Mouse (Mus musculus) midbrain, postnatal 0 days (tissue): ENCODE results near the gene Smg6. TPM values are rescaled to one million over a fixed set of nuclear protein-coding genes. Genes with fewer than 3 reads are reported as not detected.

Source experiments
- ATAC-seq: fragments of 200-750 bp; cut with Nextera tagmentation; 2 replicates; pipeline ENCODE4 v1.8.0; 2017; ENCODE audit warnings: moderate number of reproducible peaks, mild to moderate bottlenecking, moderate TSS enrichment, moderate library complexity; ENCODE audit not compliant: low FRiP score
- DNase-seq: peaks from one replicate; pipeline ENCODE4 v3.0.0-alpha.2; 2015; ENCODE audit warnings: low spot score
- H3K27ac ChIP-seq: fragments of 300-500 bp; sonication (generic); 2 replicates; pipeline ENCODE4 v1.5.1; 2014; ENCODE audit warnings: low read depth, mild to moderate bottlenecking, low read length, mixed read lengths
- H3K27me3 ChIP-seq: fragments of 300-500 bp; sonication (generic); 2 replicates; pipeline ENCODE4 v1.6.1; 2014; ENCODE audit warnings: low read length, control low read depth, mixed read lengths; ENCODE audit not compliant: insufficient read depth
- H3K36me3 ChIP-seq: fragments of 300-500 bp; sonication (generic); 2 replicates; pipeline ENCODE4 v1.6.1; 2014; ENCODE audit warnings: low read length, control low read depth, mixed read lengths; ENCODE audit not compliant: insufficient read depth
- H3K4me1 ChIP-seq: fragments of 300-500 bp; sonication (generic); 2 replicates; pipeline ENCODE4 v1.6.1; 2014; ENCODE audit warnings: mild to moderate bottlenecking, control low read depth, antibody characterized with exemption, low read length, mixed read lengths; ENCODE audit not compliant: insufficient read depth
- H3K4me2 ChIP-seq: fragments of 300-500 bp; sonication (generic); 2 replicates; pipeline ENCODE4 v1.6.1; 2014; ENCODE audit warnings: low read depth, mild to moderate bottlenecking, low read length, mixed read lengths; ENCODE audit not compliant: poor library complexity, severe bottlenecking
- H3K4me3 ChIP-seq: fragments of 300-500 bp; sonication (generic); 2 replicates; pipeline ENCODE4 v1.5.1; 2014; ENCODE audit warnings: low read depth, mild to moderate bottlenecking, low read length, moderate library complexity
- H3K9ac ChIP-seq: fragments of 300-500 bp; sonication (generic); replicated peaks from 2 replicates; pipeline ENCODE4 v1.6.1; 2014; ENCODE audit warnings: mild to moderate bottlenecking, low read length, moderate library complexity, mixed read lengths; ENCODE audit not compliant: poor library complexity, severe bottlenecking
- H3K9me3 ChIP-seq: fragments of 300-500 bp; sonication (generic); 2 replicates; pipeline ENCODE4 v1.6.1; 2016; ENCODE audit warnings: low read length, control low read depth
- CTCF ChIP-seq: IDR thresholded peaks from 2 replicates; pipeline ENCODE4 v1.5.1; 2016; ENCODE audit warnings: antibody characterized with exemption, mild to moderate bottlenecking
- WGBS: fragments of 180-500 bp; shearing (Covaris S2); extraction: QIAGEN DNeasy Blood & Tissue Kit; methylation state at CpG from one replicate; pipeline ENCODE4 v1.1.7; 2014; 5-methylcytosine and 5-hydroxymethylcytosine counted together
- polyA plus RNA-seq: library from polyadenylated mRNA; unstranded; fragments of >200 nt; fragmentation: Nextera tagmentation; extraction: Ambion mirVana; gene quantifications from 2 replicates; pipeline ENCODE4 v1.2.1, GENCODE M21; 2015
- total RNA-seq: library from RNA; depleted of rRNA; stranded (reverse); fragments of >200 nt; gene quantifications from 2 replicates; pipeline ENCODE4 v1.2.3, GENCODE M21; 2014

Gene Smg6
- total and polyA plus RNA-seq, 2 experiments from 2014 or later = 11.9 to 27.7 TPM

- 79% methylated on average over 5 of the region's 5 CpGs for WGBS
- ATAC-seq (no peak), DNase-seq (no peak)
- TF ChIP-seq CTCF = no peak
- Histone ChIP-seq H3K9me3 (no peaks in the 10 kb centered on the region), H3K36me3 (no peaks in the 10 kb centered on the region; the same call in 1 of the 2 replicates), H3K27ac (no peak overlapping the region), H3K9ac (no peak overlapping the region), H3K4me3 (no peak overlapping the region), H3K4me2 (no peak overlapping the region), H3K4me1 (no peaks in the 10 kb centered on the region), H3K27me3 (no peaks in the 10 kb centered on the region)
These were observed 128.7 kb downstream of the Smg6 start for GRCm38 (mm10) chr11:75054184-75054877.

DNA sequence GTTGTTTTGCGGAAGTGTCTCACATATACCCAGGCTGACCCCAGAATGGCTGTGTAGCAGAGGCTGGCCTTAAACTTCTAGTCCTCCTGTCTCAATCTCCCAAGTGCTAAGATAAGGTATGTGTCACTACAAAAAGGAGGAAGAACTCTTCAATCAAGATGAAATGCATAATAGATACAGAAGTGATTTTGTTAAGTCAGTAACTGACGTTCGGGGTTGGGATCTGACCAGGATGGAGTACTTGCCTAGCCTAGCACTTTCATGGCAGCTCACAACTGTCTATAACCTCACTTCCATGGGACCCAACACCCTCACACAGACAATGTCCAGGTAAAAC lies 129.2 kb downstream of the Smg6 start:
- ATAC-seq = no peak
- no peaks in the 10 kb centered on the region; the same call in 1 of the 2 replicates for H3K36me3 ChIP-seq
- no peak for DNase-seq
- H3K4me3 ChIP-seq = no peak overlapping the region
- no peak overlapping the region for H3K9ac ChIP-seq
- WGBS = 94% methylated on average over 3 of the region's 3 CpGs
- H3K4me1 ChIP-seq = no peaks in the 10 kb centered on the region
- H3K27me3 ChIP-seq = no peaks in the 10 kb centered on the region
- no peaks in the 10 kb centered on the region for H3K9me3 ChIP-seq
- H3K27ac ChIP-seq = no peak overlapping the region
- H3K4me2 ChIP-seq = no peak overlapping the region
- no peak for TF ChIP-seq CTCF

GRCm38 (mm10) chr11:75062650-75063049 lies 137.0 kb downstream of the Smg6 start:
- no peak for TF ChIP-seq CTCF
- Histone ChIP-seq H3K36me3 (no peaks in the 10 kb centered on the region; the same call in 1 of the 2 replicates), H3K4me2 (no peak overlapping the region), H3K4me1 (no peaks in the 10 kb centered on the region), H3K9ac (no peak overlapping the region), H3K9me3 (no peaks in the 10 kb centered on the region), H3K27me3 (no peaks in the 10 kb centered on the region), H3K4me3 (no peak overlapping the region), H3K27ac (no peak overlapping the region)
- ATAC-seq = no peak
- no peak for DNase-seq
- WGBS = 99% methylated on average over 6 of the region's 6 CpGs

DNA sequence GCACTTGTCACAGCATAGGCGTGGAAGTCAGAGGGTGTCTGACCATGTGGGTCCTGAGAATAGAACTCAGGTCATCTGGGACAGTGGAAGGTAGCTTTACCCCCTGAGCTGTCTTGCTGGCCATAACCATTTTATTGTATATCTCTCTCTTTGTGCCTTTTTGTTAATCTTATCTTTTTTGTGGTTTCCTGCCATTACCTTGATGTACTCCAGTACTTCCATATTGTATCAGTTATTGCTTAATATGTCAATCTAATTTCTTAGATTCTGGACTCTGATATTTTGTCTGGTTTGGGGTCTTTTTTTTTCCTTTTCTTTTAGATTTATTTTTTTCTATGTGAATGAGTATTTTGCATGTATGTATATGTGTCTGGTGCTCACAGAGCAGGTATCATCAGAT lies 138.6 kb downstream of the Smg6 start:
- WGBS = 85% methylated on average over 1 of the region's 1 CpGs
- TF ChIP-seq CTCF = no peak
- no peaks in the 10 kb centered on the region for H3K4me1 ChIP-seq
- H3K9ac ChIP-seq = no peak overlapping the region
- ATAC-seq (no peak), DNase-seq (no peak)
- no peak overlapping the region for H3K4me2 ChIP-seq
- H3K9me3 ChIP-seq = no peaks in the 10 kb centered on the region
- H3K4me3 ChIP-seq = no peak overlapping the region
- H3K36me3 ChIP-seq = no peaks in the 10 kb centered on the region
- H3K27me3 ChIP-seq = no peaks in the 10 kb centered on the region
- no peak overlapping the region for H3K27ac ChIP-seq

- DNase-seq = no peak
- H3K9me3 ChIP-seq = no peaks in the 10 kb centered on the region
- no peak for TF ChIP-seq CTCF
- no peaks in the 10 kb centered on the region for H3K27me3 ChIP-seq
- H3K9ac ChIP-seq = no peak overlapping the region
- ATAC-seq = no peak
- WGBS = 93% methylated on average over 3 of the region's 3 CpGs
- no peak overlapping the region for H3K4me3 ChIP-seq
- H3K36me3 ChIP-seq = no peaks in the 10 kb centered on the region
- H3K4me1 ChIP-seq = no peaks in the 10 kb centered on the region
- H3K4me2 ChIP-seq = no peak overlapping the region
- H3K27ac ChIP-seq = no peak overlapping the region
These were observed 145.7 kb downstream of the Smg6 start for GRCm38 (mm10) chr11:75071352-75071751.

- Histone ChIP-seq H3K36me3 (no peaks in the 10 kb centered on the region), H3K27ac (no peak overlapping the region), H3K9ac (no peak overlapping the region), H3K9me3 (no peaks in the 10 kb centered on the region), H3K27me3 (no peaks in the 10 kb centered on the region), H3K4me1 (no peaks in the 10 kb centered on the region), H3K4me2 (no peak overlapping the region), H3K4me3 (no peak overlapping the region)
- TF ChIP-seq CTCF = no peak
- DNase-seq (no peak), ATAC-seq (no peak)
- 59% methylated on average over 2 of the region's 2 CpGs for WGBS
These were observed 147.5 kb downstream of the Smg6 start for GRCm38 (mm10) chr11:75072932-75073625.
